Mouse (Mus musculus): ENCODE results near the gene Gmpr.

- TF ChIP-seq GATA1 (IDR thresholded peaks at IDR 0.05; ENCODE audit: borderline replicate concordance, low read length) (no peak), FLI1 (IDR thresholded peaks at IDR 0.05; ENCODE audit: low read length) (no peak)
Observed at GRCm38 (mm10) chr13:45469481-45470301, 37.6 kb upstream of the Gmpr start.
